Mouse (Mus musculus): Measurements from ENCODE around the gene Klhl25. TPM values are rescaled to one million over a fixed set of nuclear protein-coding genes. Genes with fewer than 3 reads are reported as not detected.

Klhl25 gene
- total and polyA plus RNA-seq, 3 experiments = 11.0 to 14.2 (median 12.9) TPM

GRCm38 (mm10) chr7:75899954-75900353, 51.8 kb downstream of the Klhl25 start:
- peaks cover 4 to 7% of the 10 kb centered on the region in 2 experiments; a peak in 3 of 4 replicates for H3K4me1 ChIP-seq (ENCODE audit: control insufficient read depth in 1 of 2, insufficient read depth in 2 of 2)
- no peak overlapping the region for H3K4me3 ChIP-seq (replicated peaks in 1 of 3; ENCODE audit: low read depth in 2 of 3, low read length in 2 of 3, poor library complexity in 1 of 3)
- no peak for DNase-seq (ENCODE audit: extremely low read depth)
- dilution Hi-C loops (cut with MboI; ENCODE audit: extremely low pct_ligation_motif_present, extremely low pct_unique_long_range_greater_than_20kb, low sequenced_read_pairs) (no loop called here), in situ Hi-C loops (cut with MboI; ENCODE audit: low pct_ligation_motif_present, low pct_unique_long_range_greater_than_20kb, low sequenced_read_pairs) (loop anchor here (10.0 to 25.0 kb wide), 2 partner anchors 765 to 1037 kb away; no protein-coding TSS in a partner anchor)
- no peak overlapping the region for H3K27ac ChIP-seq (ENCODE audit: insufficient read depth, low read depth)
- no peaks in the 10 kb centered on the region for H3K79me2 ChIP-seq (replicated peaks; ENCODE audit: control insufficient read depth, extremely low read depth, insufficient read depth, poor library complexity, severe bottlenecking)
- peaks cover 19% of the 10 kb centered on the region for H3K27me3 ChIP-seq (replicated peaks)
- H3K36me3 ChIP-seq (replicated peaks in 1 of 2; ENCODE audit: control insufficient read depth in 1 of 2, insufficient read depth in 1 of 2, low read length in 1 of 2) = no peaks in the 10 kb centered on the region
- no peak overlapping the region for H3K4me2 ChIP-seq (ENCODE audit: insufficient read depth, low read depth, poor library complexity, severe bottlenecking)
- H3K9me3 ChIP-seq (replicated peaks; ENCODE audit: low read length) = no peaks in the 10 kb centered on the region
- TF ChIP-seq ZNF384 (IDR thresholded peaks at IDR 0.05; ENCODE audit: low read depth, low read length) (no peak), ZMIZ1 (IDR thresholded peaks at IDR 0.05; ENCODE audit: low read depth, low read length) (no peak), CHD2 (IDR thresholded peaks at IDR 0.05; ENCODE audit: low read length) (no peak), CTCF (conservative IDR thresholded peaks at IDR 0.05 in 1 of 2, IDR thresholded peaks at IDR 0.05 in 1 of 2; ENCODE audit: low read depth in 2 of 2, low read length in 2 of 2) (no peak), ETS1 (conservative IDR thresholded peaks at IDR 0.05; ENCODE audit: low read depth, low read length) (no peak), IRF4 (IDR thresholded peaks at IDR 0.05; ENCODE audit: low read depth, low read length) (no peak), CHD1 (IDR thresholded peaks at IDR 0.05; ENCODE audit: low read depth, low read length) (no peak), PAX5 (IDR thresholded peaks at IDR 0.05; ENCODE audit: low read length) (no peak), SIN3A (IDR thresholded peaks at IDR 0.05; ENCODE audit: low read length) (no peak), SMC3 (IDR thresholded peaks at IDR 0.05; ENCODE audit: low read depth, low read length) (no peak), JUN (IDR thresholded peaks at IDR 0.05; ENCODE audit: insufficient read depth, low read depth, low read length) (no peak), NRF1 (IDR thresholded peaks at IDR 0.05; ENCODE audit: low read depth, low read length) (no peak), MAX (IDR thresholded peaks at IDR 0.05; ENCODE audit: low read length) (no peak)
- no peak overlapping the region for H3K9ac ChIP-seq (ENCODE audit: insufficient read depth, low read depth)

GRCm38 (mm10) chr7:75905145-75905544, 57.0 kb downstream of the Klhl25 start:
- TF ChIP-seq MAZ (IDR thresholded peaks at IDR 0.05; ENCODE audit: low read depth, low read length) = no peak
- TF ChIP-seq CHD2 (IDR thresholded peaks at IDR 0.05; ENCODE audit: low read length) = no peak
- no peak for TF ChIP-seq MXI1 (IDR thresholded peaks at IDR 0.05; ENCODE audit: low read depth, low read length)
- TF ChIP-seq HCFC1 (IDR thresholded peaks at IDR 0.05; ENCODE audit: low read depth, low read length) = no peak
- TF ChIP-seq MAFK (IDR thresholded peaks at IDR 0.05; ENCODE audit: insufficient replicate concordance, low read length) = no peak
- DNase-seq (ENCODE audit: extremely low read depth) = no peak
- Histone ChIP-seq H3K9me3 (replicated peaks; ENCODE audit: low read length) (no peaks in the 10 kb centered on the region), H3K36me3 (replicated peaks in 1 of 2; ENCODE audit: control insufficient read depth in 1 of 2, insufficient read depth in 1 of 2, low read length in 1 of 2) (no peaks in the 10 kb centered on the region), H3K27ac (ENCODE audit: insufficient read depth, low read depth) (no peak overlapping the region), H3K79me2 (replicated peaks; ENCODE audit: control insufficient read depth, extremely low read depth, insufficient read depth, poor library complexity, severe bottlenecking) (no peaks in the 10 kb centered on the region), H3K27me3 (replicated peaks) (peaks cover 32% of the 10 kb centered on the region), H3K4me3 (replicated peaks in 1 of 3; ENCODE audit: low read depth in 2 of 3, low read length in 2 of 3, poor library complexity in 1 of 3) (no peak overlapping the region), H3K4me1 (ENCODE audit: control insufficient read depth in 1 of 2, insufficient read depth in 2 of 2) (peaks cover 1 to 5% of the 10 kb centered on the region in 2 experiments; a peak in 3 of 4 replicates), H3K4me2 (ENCODE audit: insufficient read depth, low read depth, poor library complexity, severe bottlenecking) (no peak overlapping the region), H3K9ac (ENCODE audit: insufficient read depth, low read depth) (no peak overlapping the region)
- dilution Hi-C loops (cut with MboI; ENCODE audit: extremely low pct_ligation_motif_present, extremely low pct_unique_long_range_greater_than_20kb, low sequenced_read_pairs) = no loop called here
- in situ Hi-C loops (cut with MboI; ENCODE audit: low pct_ligation_motif_present, low pct_unique_long_range_greater_than_20kb, low sequenced_read_pairs) = loop anchor here (25.0 kb wide), 1 partner anchor 1032 kb away; no protein-coding TSS in a partner anchor

All from CH12.LX (cell line).